Mouse (Mus musculus) hindbrain, embryonic 15.5 days (tissue): ENCODE measurements around the gene Fam13c. TPM values are rescaled to one million over a fixed set of nuclear protein-coding genes. Genes with fewer than 3 reads are reported as not detected.
A peak's percentile ranks its signal among the peaks of the same experiment; 100 is the strongest.

Experiments
- ATAC-seq: fragments of 200-750 bp; cut with Nextera tagmentation; 2 replicates; pipeline ENCODE4 v1.8.0; 2017; ENCODE audit warnings: low read depth, moderate number of reproducible peaks, moderate TSS enrichment; ENCODE audit not compliant: low FRiP score
- H3K27ac ChIP-seq: fragments of 300-500 bp; sonication (generic); replicated peaks from 2 replicates; pipeline ENCODE4 v1.5.1; 2015; ENCODE audit warnings: mild to moderate bottlenecking, inconsistent platforms
- H3K27me3 ChIP-seq: fragments of 300-500 bp; sonication (generic); 2 replicates; pipeline ENCODE4 v1.6.1; 2015; ENCODE audit warnings: control low read depth, inconsistent platforms
- H3K36me3 ChIP-seq: fragments of 300-500 bp; sonication (generic); 2 replicates; pipeline ENCODE4 v1.6.1; 2015; ENCODE audit warnings: control low read depth, inconsistent platforms
- H3K4me1 ChIP-seq: fragments of 300-500 bp; sonication (generic); replicated peaks from 2 replicates; pipeline ENCODE4 v1.6.1; 2015; ENCODE audit warnings: control low read depth, inconsistent platforms
- H3K4me2 ChIP-seq: fragments of 300-500 bp; sonication (generic); 2 replicates; pipeline ENCODE4 v1.6.1; 2015; ENCODE audit warnings: moderate library complexity, mild to moderate bottlenecking, inconsistent platforms
- H3K4me3 ChIP-seq: fragments of 300-500 bp; sonication (generic); 2 replicates; pipeline ENCODE4 v1.5.1; 2015; ENCODE audit warnings: mild to moderate bottlenecking, inconsistent platforms
- H3K9ac ChIP-seq: fragments of 300-500 bp; sonication (generic); 2 replicates; pipeline ENCODE4 v1.6.1; 2015; ENCODE audit warnings: inconsistent platforms
- H3K9me3 ChIP-seq: fragments of 300-500 bp; sonication (generic); 2 replicates; pipeline ENCODE4 v1.6.1; 2016; ENCODE audit warnings: control low read depth, inconsistent platforms
- whole genome bisulfite sequencing: fragments of 180-500 bp; shearing (Covaris S2); methylation state at CpG from one replicate; pipeline ENCODE4 v1.1.7; 2015; 5-methylcytosine and 5-hydroxymethylcytosine counted together
- polyA plus RNA-seq: library from polyadenylated mRNA; unstranded; fragments of >200 nt; fragmentation: Nextera tagmentation; extraction: Ambion mirVana; gene quantifications from 2 replicates; pipeline ENCODE4 v1.2.1, GENCODE M21; 2015

Fam13c gene
- polyA plus RNA-seq, 1 experiment from 2014 or later, result 23.8 TPM

DNA sequence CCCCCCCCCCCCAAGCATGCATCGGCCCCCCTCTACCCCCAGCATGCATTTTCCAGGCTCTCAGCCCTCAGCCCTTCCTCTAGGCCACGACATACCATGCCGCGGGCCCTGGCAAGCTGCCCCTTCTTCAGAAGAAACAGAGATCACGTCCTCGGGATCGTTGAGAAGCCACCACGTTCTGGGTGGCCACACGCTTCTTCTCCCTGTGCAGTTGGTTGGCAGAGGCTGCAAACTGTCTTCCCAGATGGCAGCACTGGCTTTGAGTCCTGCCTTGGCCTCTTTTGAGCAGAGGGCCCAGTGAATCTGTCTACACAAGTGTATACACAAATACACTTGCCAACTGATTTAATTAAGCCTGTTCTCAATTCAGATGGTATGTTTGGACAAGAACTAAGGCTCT, 92.0 kb downstream of the Fam13c start:
- Histone ChIP-seq H3K27ac (no peak overlapping the region), H3K4me2 (no peak overlapping the region), H3K4me1 (no peaks in the 10 kb centered on the region), H3K36me3 (peaks cover 16% of the 10 kb centered on the region), H3K9ac (no peak overlapping the region), H3K9me3 (no peaks in the 10 kb centered on the region), H3K4me3 (no peak overlapping the region), H3K27me3 (no peaks in the 10 kb centered on the region)
- 78% methylated on average over 9 of the region's 9 CpGs for WGBS
- ATAC-seq, result peak; percentile 73; the same call in 1 of the 2 replicates

DNA sequence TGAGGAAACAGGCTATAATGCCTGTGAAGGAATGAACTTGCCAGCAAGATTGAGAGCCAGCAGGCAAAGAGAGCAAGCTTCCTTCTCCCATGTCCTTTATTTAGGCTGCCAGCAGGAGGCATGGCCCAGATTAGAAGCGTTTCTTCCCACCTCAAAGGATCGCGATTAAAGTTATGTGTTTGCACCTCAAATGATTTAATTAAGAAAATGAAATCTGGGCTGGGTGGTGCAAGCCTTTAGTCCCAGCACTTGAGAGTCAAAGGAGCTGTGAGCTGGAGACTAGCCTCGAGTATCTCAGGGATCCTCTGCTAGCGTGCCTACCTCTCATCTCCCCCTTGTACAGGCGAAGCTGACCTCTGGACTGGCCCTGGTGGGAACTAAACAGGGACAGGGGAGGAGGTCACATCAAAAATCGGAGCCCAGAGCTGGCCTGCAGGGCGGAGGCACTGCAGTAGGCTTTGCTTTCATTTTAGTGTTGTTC, 93.1 kb downstream of the Fam13c start:
- no peak overlapping the region for H3K4me3 ChIP-seq
- ATAC-seq, result no peak
- no peaks in the 10 kb centered on the region for H3K9me3 ChIP-seq
- 65% methylated on average over 8 of the region's 8 CpGs for WGBS
- no peak overlapping the region for H3K9ac ChIP-seq
- H3K27me3 ChIP-seq, result no peaks in the 10 kb centered on the region
- peaks cover 16% of the 10 kb centered on the region for H3K36me3 ChIP-seq
- no peak overlapping the region for H3K27ac ChIP-seq
- no peak overlapping the region for H3K4me2 ChIP-seq
- H3K4me1 ChIP-seq, result no peaks in the 10 kb centered on the region

DNA sequence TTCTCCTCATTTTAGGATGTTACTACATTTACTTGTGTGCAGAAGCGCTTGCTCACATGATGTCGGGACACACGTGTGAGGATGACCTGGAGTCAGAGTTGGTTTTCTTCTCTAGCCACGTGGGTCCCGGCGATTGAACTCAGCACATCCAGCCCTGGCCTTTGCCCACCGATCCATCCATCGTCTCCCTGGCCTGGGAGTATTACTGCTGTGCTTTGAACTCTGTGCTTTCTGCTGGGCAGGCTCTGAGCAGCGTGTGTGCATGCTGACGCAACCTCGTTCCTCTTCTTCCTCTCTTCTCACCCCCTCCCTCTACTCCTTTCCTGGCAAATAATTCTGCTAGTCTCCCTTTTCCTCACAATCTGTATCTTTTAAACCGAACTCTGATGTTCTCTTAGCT, 93.7 kb downstream of the Fam13c start:
- no peaks in the 10 kb centered on the region for H3K27me3 ChIP-seq
- ATAC-seq, result no peak
- no peaks in the 10 kb centered on the region for H3K9me3 ChIP-seq
- H3K36me3 ChIP-seq, result peaks cover 16% of the 10 kb centered on the region
- H3K9ac ChIP-seq, result no peak overlapping the region
- H3K4me1 ChIP-seq, result no peaks in the 10 kb centered on the region
- H3K4me3 ChIP-seq, result no peak overlapping the region
- no peak overlapping the region for H3K27ac ChIP-seq
- 88% methylated on average over 12 of the region's 12 CpGs for WGBS
- H3K4me2 ChIP-seq, result no peak overlapping the region

DNA sequence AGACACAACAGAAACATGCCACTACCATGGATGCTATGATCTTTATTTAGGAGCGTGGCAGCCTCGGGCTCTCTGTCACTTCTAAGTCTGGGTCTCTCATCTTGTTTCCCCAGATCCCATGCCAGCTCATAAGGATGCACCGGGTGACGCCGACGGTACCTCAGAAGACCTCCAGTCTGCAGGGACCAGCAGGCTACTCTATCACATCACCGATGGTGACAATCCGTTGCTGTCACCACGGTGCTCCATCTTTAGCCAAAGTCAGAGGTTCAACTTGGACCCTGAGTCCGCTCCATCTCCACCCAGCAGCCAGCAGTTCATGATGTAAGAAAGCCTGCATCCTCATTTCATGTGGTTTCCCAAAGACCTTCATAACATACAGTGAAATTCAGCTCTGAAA, 94.3 kb downstream of the Fam13c start:
- Histone ChIP-seq H3K27ac (no peak overlapping the region), H3K36me3 (peaks cover 16% of the 10 kb centered on the region), H3K9me3 (no peaks in the 10 kb centered on the region), H3K9ac (no peak overlapping the region), H3K4me3 (no peak overlapping the region), H3K27me3 (no peaks in the 10 kb centered on the region), H3K4me2 (no peak overlapping the region), H3K4me1 (no peaks in the 10 kb centered on the region)
- ATAC-seq, result no peak
- 95% methylated on average over 10 of the region's 10 CpGs for WGBS

DNA sequence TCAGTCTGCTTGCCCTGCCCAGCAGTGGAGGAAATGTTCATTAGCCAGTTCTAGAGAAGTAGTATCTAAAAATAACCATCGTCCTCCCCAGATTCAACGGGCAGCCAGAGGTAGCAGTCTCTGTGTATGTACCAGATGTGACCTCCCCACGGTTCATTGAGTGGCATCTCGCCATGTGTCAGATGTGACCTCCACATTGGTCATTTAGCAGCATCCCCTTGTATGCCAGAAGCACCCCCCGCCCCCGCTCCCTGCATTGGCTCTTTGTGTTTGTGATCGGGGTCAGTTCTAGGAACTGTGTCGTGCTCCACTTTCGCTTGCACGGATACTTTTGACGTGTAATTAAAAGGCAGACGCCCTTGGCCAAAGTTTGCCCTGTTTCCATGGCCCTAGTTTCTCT, 95.1 kb downstream of the Fam13c start:
- no peak for ATAC-seq

DNA sequence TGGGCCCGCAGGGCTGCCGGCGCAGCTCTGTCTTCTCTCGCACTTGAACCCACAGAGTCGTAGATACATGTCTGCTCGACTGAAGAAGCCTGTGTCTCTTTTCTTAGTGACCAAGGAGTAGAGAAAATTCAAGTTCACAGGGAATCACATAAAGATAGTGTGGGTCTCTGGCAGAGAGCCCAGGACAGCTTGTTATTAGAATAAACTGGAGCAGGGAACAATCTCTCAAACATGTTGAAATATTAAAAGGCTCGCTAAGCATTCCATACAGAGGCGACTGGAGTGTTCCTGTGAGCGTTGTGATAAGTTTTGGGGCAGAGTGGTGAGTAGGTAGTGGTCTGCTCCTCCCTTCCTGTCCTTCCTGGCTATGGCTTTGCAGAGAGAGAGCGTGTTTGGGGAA, 97.4 kb downstream of the Fam13c start:
- H3K27ac ChIP-seq, result no peak overlapping the region
- no peak for ATAC-seq
- H3K36me3 ChIP-seq, result peaks cover 16% of the 10 kb centered on the region
- H3K4me2 ChIP-seq, result no peak overlapping the region
- no peaks in the 10 kb centered on the region for H3K9me3 ChIP-seq
- H3K27me3 ChIP-seq, result no peaks in the 10 kb centered on the region
- WGBS, result 96% methylated on average over 10 of the region's 10 CpGs
- H3K4me3 ChIP-seq, result no peak overlapping the region
- H3K4me1 ChIP-seq, result no peaks in the 10 kb centered on the region
- no peak overlapping the region for H3K9ac ChIP-seq

More for the DNA sequence above, 95.1 kb downstream of the Fam13c start:
- H3K4me1 ChIP-seq, result no peaks in the 10 kb centered on the region
- no peaks in the 10 kb centered on the region for H3K9me3 ChIP-seq
- peaks cover 16% of the 10 kb centered on the region for H3K36me3 ChIP-seq
- H3K4me2 ChIP-seq, result no peak overlapping the region
- H3K4me3 ChIP-seq, result no peak overlapping the region
- 91% methylated on average over 12 of the region's 12 CpGs for WGBS
- H3K27ac ChIP-seq, result no peak overlapping the region
- H3K9ac ChIP-seq, result no peak overlapping the region
- no peaks in the 10 kb centered on the region for H3K27me3 ChIP-seq

DNA sequence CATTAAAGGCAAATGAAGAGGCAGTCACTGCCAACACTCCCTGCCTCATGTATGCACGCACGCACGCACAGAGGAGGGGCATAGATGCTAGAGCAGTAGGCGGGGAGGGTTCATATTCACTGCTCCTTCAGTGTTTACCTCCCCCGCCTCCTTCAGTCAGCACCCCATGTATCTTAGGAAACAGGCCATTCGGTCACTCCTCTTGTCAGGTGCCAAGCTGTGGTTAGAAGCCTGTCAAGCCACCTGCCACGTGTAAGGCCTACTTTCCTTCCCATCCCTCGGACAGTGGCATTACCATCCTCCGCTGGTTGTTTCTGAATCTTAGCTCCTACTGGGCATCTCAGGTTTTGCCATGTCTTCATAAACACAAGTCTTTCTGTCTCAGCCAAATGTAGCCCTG, 99.0 kb downstream of the Fam13c start:
- H3K9me3 ChIP-seq, result no peaks in the 10 kb centered on the region

DNA sequence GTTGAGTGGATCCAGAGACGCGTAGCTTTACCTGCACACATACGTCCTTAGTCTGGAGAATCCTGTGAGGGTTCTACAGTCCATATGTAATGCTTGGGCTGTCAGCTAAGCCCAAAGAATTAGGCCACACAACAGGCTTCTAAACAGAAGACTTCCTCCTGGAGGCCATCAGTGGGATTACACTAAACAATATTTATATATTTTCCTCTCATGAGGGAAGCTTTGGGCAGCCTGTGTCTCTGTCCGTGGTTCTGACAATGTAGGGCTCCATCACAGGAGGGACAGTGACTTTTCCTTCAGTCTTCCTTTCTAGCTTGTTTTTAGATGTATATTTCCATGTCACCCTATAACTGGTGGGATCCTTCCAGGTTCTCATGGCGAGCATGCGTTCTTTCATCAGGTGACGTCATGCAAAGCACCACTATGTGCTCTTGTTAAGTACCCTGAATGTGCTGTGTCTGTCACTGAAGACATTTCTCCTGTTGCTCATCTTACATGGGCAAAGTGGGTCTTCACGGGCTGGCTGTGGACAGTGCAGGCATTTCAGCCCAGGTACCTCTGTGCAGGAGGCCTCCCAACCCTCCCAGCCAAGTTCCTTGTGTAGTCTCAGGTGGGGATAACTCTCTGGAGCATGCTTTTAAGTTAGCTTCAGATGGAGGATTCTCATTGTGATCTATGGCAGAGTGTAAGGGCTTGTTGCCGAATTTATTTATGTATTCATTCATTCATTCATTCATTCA, 100.3 kb downstream of the Fam13c start:
- Histone ChIP-seq H3K4me1 (no peaks in the 10 kb centered on the region), H3K9ac (no peak overlapping the region), H3K27ac (no peak overlapping the region), H3K9me3 (no peaks in the 10 kb centered on the region), H3K36me3 (peaks cover 27% of the 10 kb centered on the region), H3K4me2 (no peak overlapping the region), H3K4me3 (no peak overlapping the region), H3K27me3 (no peaks in the 10 kb centered on the region)
- 84% methylated on average over 9 of the region's 9 CpGs for WGBS
- ATAC-seq, result no peak

More for the DNA sequence above, 99.0 kb downstream of the Fam13c start:
- Histone ChIP-seq H3K4me2 (no peak overlapping the region), H3K36me3 (peaks cover 20% of the 10 kb centered on the region), H3K4me3 (no peak overlapping the region), H3K27me3 (no peaks in the 10 kb centered on the region), H3K4me1 (no peaks in the 10 kb centered on the region), H3K27ac (no peak overlapping the region), H3K9ac (no peak overlapping the region)
- ATAC-seq, result no peak
- WGBS, result 97% methylated on average over 9 of the region's 9 CpGs

DNA sequence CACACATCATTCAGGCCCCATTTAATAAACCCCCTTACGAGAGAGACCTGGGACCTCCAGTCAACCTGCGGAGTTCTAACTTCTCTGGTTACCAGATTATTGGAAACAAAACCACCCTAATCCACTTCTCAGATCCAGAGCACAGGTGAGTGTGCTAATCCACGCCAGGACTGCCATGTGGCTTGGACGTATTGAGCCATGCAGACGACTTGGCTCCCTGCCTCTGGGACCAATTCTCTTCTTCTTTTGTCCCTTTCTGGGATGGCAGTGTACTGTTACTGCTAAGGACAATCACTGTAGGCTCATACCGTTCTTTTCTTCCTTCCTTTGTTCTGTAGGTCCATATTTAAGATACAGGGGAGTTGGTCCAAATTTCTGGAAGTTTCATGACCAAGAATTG, 102.6 kb downstream of the Fam13c start:
- no peaks in the 10 kb centered on the region for H3K4me1 ChIP-seq
- H3K9ac ChIP-seq, result no peak overlapping the region
- H3K4me2 ChIP-seq, result no peak overlapping the region
- H3K27me3 ChIP-seq, result no peaks in the 10 kb centered on the region
- ATAC-seq, result no peak
- WGBS, result 76% methylated on average over 6 of the region's 6 CpGs
- H3K27ac ChIP-seq, result no peak overlapping the region
- H3K36me3 ChIP-seq, result peaks cover 24% of the 10 kb centered on the region
- no peak overlapping the region for H3K4me3 ChIP-seq
- H3K9me3 ChIP-seq, result no peaks in the 10 kb centered on the region

DNA sequence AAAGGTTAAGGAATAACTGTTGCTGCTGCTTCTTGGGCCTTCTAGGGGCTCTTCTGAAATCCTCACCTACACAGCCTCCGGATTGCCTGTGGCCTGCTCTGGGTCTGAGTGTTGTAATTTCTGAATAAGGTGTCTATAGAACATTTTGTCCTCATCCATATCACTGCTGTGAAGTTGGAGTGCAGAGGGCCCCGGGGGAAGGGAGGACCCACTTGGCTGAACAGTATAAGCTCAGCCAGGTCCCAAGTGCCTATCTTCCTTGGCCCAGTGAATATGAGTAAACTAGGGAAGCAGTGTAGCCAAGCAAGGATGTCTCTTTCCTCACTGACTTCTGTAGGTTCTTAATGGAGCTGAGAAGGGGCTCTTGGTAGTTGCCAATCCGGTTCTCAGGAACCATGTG, 112.2 kb downstream of the Fam13c start:
- ATAC-seq, result no peak
- H3K4me1 ChIP-seq, result peaks cover 6% of the 10 kb centered on the region; the same call in 1 of the 2 replicates
- H3K9me3 ChIP-seq, result no peaks in the 10 kb centered on the region
- no peak overlapping the region for H3K27ac ChIP-seq
- no peak overlapping the region for H3K4me3 ChIP-seq
- peaks cover 60% of the 10 kb centered on the region for H3K36me3 ChIP-seq
- no peak overlapping the region for H3K9ac ChIP-seq
- H3K27me3 ChIP-seq, result no peaks in the 10 kb centered on the region
- H3K4me2 ChIP-seq, result no peak overlapping the region
- 94% methylated on average over 3 of the region's 3 CpGs for WGBS

DNA sequence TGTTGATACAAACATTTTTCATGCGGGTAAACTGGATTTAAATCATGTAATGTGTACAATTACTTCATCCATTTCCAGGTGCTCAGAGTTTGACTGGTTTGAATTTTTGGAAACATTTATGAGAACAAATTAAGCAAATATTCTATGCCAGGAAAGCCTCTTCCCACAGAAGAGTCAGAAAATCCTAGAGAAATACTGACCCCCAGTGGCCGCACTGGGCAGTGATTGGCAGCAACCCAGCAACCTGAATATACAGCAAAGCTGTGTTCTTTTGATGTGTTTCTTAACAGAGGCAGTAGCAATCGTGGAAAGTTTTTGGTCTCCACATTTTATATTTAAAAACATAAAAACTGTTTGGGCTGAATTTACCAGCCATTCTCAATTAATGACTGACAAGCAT, 123.4 kb downstream of the Fam13c start:
- no peak for ATAC-seq
- WGBS, result 32% methylated on average over 3 of the region's 3 CpGs
- H3K36me3 ChIP-seq, result peaks cover 51% of the 10 kb centered on the region

DNA sequence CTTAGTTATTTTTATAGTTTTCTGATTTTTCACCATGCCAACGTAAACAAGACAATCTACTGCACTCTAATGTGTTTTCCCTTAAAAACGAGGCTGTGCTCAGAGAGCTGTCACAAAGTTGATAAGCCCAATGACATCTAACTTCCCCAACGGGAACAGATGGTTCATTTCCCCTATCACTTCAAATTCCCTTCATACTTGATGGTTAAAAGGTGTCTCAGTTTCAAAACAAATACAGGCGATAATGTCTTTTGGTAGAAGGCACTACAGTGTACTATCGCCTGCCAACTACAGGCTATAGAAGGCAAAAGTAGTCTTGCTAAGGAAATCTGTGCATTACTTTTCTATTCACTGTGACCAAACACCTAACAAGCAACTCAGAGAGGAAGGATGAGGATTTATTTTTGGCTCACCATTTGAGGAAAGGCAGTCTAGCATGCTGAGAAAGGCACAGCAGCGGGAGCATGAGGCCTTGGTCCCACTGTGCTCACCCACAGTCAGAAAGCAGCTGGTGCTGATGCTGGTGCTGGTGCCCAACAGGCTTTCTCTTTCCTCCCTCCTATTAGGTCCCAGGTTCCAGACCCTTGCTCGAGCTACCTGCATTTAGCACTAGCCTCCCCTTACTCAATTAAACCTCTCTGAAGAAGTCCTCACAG, 141.4 kb downstream of the Fam13c start:
- Histone ChIP-seq H3K4me1 (peaks cover 8% of the 10 kb centered on the region), H3K27me3 (no peaks in the 10 kb centered on the region), H3K36me3 (no peaks in the 10 kb centered on the region), H3K4me3 (no peak overlapping the region), H3K27ac (no peak overlapping the region), H3K9me3 (no peaks in the 10 kb centered on the region), H3K9ac (no peak overlapping the region), H3K4me2 (no peak overlapping the region)
- ATAC-seq, result no peak
- 65% methylated on average over 7 of the region's 7 CpGs for WGBS

More for the DNA sequence above, 123.4 kb downstream of the Fam13c start:
- H3K4me1 ChIP-seq, result no peaks in the 10 kb centered on the region; the same call in 1 of the 2 replicates
- no peaks in the 10 kb centered on the region for H3K27me3 ChIP-seq
- no peak overlapping the region for H3K27ac ChIP-seq
- H3K4me3 ChIP-seq, result no peak overlapping the region
- H3K9me3 ChIP-seq, result no peaks in the 10 kb centered on the region
- no peak overlapping the region for H3K9ac ChIP-seq
- H3K4me2 ChIP-seq, result no peak overlapping the region
